Mouse (Mus musculus) kidney, postnatal 0 days (tissue): Measurements from ENCODE around the gene Fgfr2. TPM values are rescaled to one million over a fixed set of nuclear protein-coding genes. Genes with fewer than 3 reads are reported as not detected.

Experiments
- ATAC-seq: fragments of 200-750 bp; cut with Nextera tagmentation; replicated peaks from 2 replicates; pipeline ENCODE4 v1.8.0; 2017; ENCODE audit warnings: low read depth, moderate number of reproducible peaks, moderate TSS enrichment, moderate library complexity; ENCODE audit not compliant: low FRiP score
- DNase-seq: peaks from one replicate; pipeline ENCODE4 v3.0.0-alpha.2; 2016; ENCODE audit warnings: low spot score
- H3K27ac ChIP-seq: fragments of 300-500 bp; sonication (generic); 2 replicates; pipeline ENCODE4 v1.5.1; 2014; ENCODE audit warnings: mild to moderate bottlenecking
- H3K27me3 ChIP-seq: fragments of 300-500 bp; sonication (generic); 2 replicates; pipeline ENCODE4 v1.6.1; 2014; ENCODE audit warnings: low read length, mixed read lengths; ENCODE audit not compliant: insufficient read depth
- H3K36me3 ChIP-seq: fragments of 300-500 bp; sonication (generic); 2 replicates; pipeline ENCODE4 v1.6.1; 2014; ENCODE audit warnings: low read length, mixed read lengths; ENCODE audit not compliant: insufficient read depth
- H3K4me1 ChIP-seq: fragments of 300-500 bp; sonication (generic); replicated peaks from 2 replicates; pipeline ENCODE4 v1.6.1; 2014; ENCODE audit warnings: antibody characterized with exemption, low read length, mixed read lengths; ENCODE audit not compliant: insufficient read depth
- H3K4me2 ChIP-seq: fragments of 300-500 bp; sonication (generic); 2 replicates; pipeline ENCODE4 v1.6.1; 2014; ENCODE audit warnings: mild to moderate bottlenecking, low read length, moderate library complexity, mixed read lengths
- H3K4me3 ChIP-seq: fragments of 300-500 bp; sonication (generic); replicated peaks from 2 replicates; pipeline ENCODE4 v1.5.1; 2014; ENCODE audit warnings: low read depth, low read length
- H3K9ac ChIP-seq: fragments of 300-500 bp; sonication (generic); 2 replicates; pipeline ENCODE4 v1.6.1; 2014; ENCODE audit warnings: low read depth, low read length
- H3K9me3 ChIP-seq: fragments of 300-500 bp; sonication (generic); replicated peaks from 2 replicates; pipeline ENCODE4 v1.6.1; 2016; ENCODE audit warnings: low read length, inconsistent platforms, mixed read lengths
- CTCF ChIP-seq: IDR thresholded peaks from 2 replicates; pipeline ENCODE4 v1.5.1; 2016; ENCODE audit warnings: antibody characterized with exemption, low read depth, mild to moderate bottlenecking, moderate library complexity
- WGBS: fragments of 180-500 bp; shearing (Covaris S2); extraction: QIAGEN DNeasy Blood & Tissue Kit; methylation state at CpG from one replicate; pipeline ENCODE4 v1.1.7; 2014; 5-methylcytosine and 5-hydroxymethylcytosine counted together
- polyA plus RNA-seq: library from polyadenylated mRNA; unstranded; fragments of >200 nt; fragmentation: Nextera tagmentation; extraction: Ambion mirVana; gene quantifications from 2 replicates; pipeline ENCODE4 v1.2.1, GENCODE M21; 2015

Gene Fgfr2
- polyA plus RNA-seq, 1 experiment from 2014 or later, result 79.8 TPM

- Histone ChIP-seq H3K4me2 (no peak overlapping the region), H3K27me3 (no peaks in the 10 kb centered on the region), H3K4me1 (no peaks in the 10 kb centered on the region), H3K9me3 (no peaks in the 10 kb centered on the region), H3K27ac (no peak overlapping the region), H3K9ac (no peak overlapping the region), H3K36me3 (no peaks in the 10 kb centered on the region), H3K4me3 (no peak overlapping the region)
- no peak for ATAC-seq
- DNase-seq, result no peak
- TF ChIP-seq CTCF, result no peak
- 76% methylated on average over 8 of the region's 8 CpGs for WGBS
Measured at GRCm38 (mm10) chr7:132227075-132227640, 896.0 kb downstream of the Fgfr2 start.

GRCm38 (mm10) chr7:132226379-132227074, 896.6 kb downstream of the Fgfr2 start:
- WGBS, result 58% methylated on average over 6 of the region's 6 CpGs
- 0 out of 2 replicates have a peak, but pooled peaks have one; percentile 41 for ATAC-seq
- H3K27me3 ChIP-seq, result no peaks in the 10 kb centered on the region
- peak; percentile 96 for TF ChIP-seq CTCF
- no peaks in the 10 kb centered on the region for H3K4me1 ChIP-seq
- H3K4me3 ChIP-seq, result no peak overlapping the region
- DNase-seq, result peak; percentile 91
- H3K4me2 ChIP-seq, result no peak overlapping the region
- no peaks in the 10 kb centered on the region for H3K9me3 ChIP-seq
- H3K36me3 ChIP-seq, result no peaks in the 10 kb centered on the region
- no peak overlapping the region for H3K27ac ChIP-seq
- no peak overlapping the region for H3K9ac ChIP-seq

- H3K9me3 ChIP-seq, result no peaks in the 10 kb centered on the region
- no peak for TF ChIP-seq CTCF
- no peak overlapping the region for H3K4me3 ChIP-seq
- 48% methylated on average over 10 of the region's 10 CpGs for WGBS
- DNase-seq (peak; percentile 21), ATAC-seq (no peak)
- H3K9ac ChIP-seq, result no peak overlapping the region
- no peaks in the 10 kb centered on the region for H3K36me3 ChIP-seq
- no peaks in the 10 kb centered on the region for H3K27me3 ChIP-seq
- H3K27ac ChIP-seq, result no peak overlapping the region
- H3K4me1 ChIP-seq, result no peaks in the 10 kb centered on the region
- H3K4me2 ChIP-seq, result no peak overlapping the region
Measured at GRCm38 (mm10) chr7:132223452-132224141, 899.6 kb downstream of the Fgfr2 start.

GRCm38 (mm10) chr7:132214031-132214430, 909.1 kb downstream of the Fgfr2 start:
- DNase-seq, result no peak
- TF ChIP-seq CTCF, result no peak
- no peaks in the 10 kb centered on the region for H3K36me3 ChIP-seq
- H3K4me1 ChIP-seq, result no peaks in the 10 kb centered on the region
- H3K4me2 ChIP-seq, result no peak overlapping the region
- no peak overlapping the region for H3K9ac ChIP-seq
- no peaks in the 10 kb centered on the region for H3K9me3 ChIP-seq
- no peaks in the 10 kb centered on the region for H3K27me3 ChIP-seq
- no peak overlapping the region for H3K4me3 ChIP-seq
- WGBS, result 72% methylated on average over 10 of the region's 10 CpGs
- no peak for ATAC-seq
- no peak overlapping the region for H3K27ac ChIP-seq

GRCm38 (mm10) chr7:132213460-132213859, 909.7 kb downstream of the Fgfr2 start:
- Histone ChIP-seq H3K27ac (no peak overlapping the region), H3K4me2 (no peak overlapping the region), H3K9ac (no peak overlapping the region), H3K36me3 (no peaks in the 10 kb centered on the region), H3K4me3 (no peak overlapping the region), H3K27me3 (no peaks in the 10 kb centered on the region), H3K4me1 (no peaks in the 10 kb centered on the region), H3K9me3 (no peaks in the 10 kb centered on the region)
- DNase-seq (peak; percentile 76), ATAC-seq (0 out of 2 replicates have a peak, but pooled peaks have one; percentile 40)
- TF ChIP-seq CTCF, result peak; percentile 94
- WGBS, result 7% methylated on average over 8 of the region's 8 CpGs

GRCm38 (mm10) chr7:132211920-132212701, 911.0 kb downstream of the Fgfr2 start:
- H3K9ac ChIP-seq, result no peak overlapping the region
- no peak overlapping the region for H3K4me2 ChIP-seq
- H3K4me3 ChIP-seq, result no peak overlapping the region
- DNase-seq (no peak), ATAC-seq (no peak)
- no peaks in the 10 kb centered on the region for H3K36me3 ChIP-seq
- no peak overlapping the region for H3K27ac ChIP-seq
- H3K9me3 ChIP-seq, result no peaks in the 10 kb centered on the region
- H3K4me1 ChIP-seq, result no peaks in the 10 kb centered on the region
- WGBS, result 81% methylated on average over 6 of the region's 6 CpGs
- no peak for TF ChIP-seq CTCF
- no peaks in the 10 kb centered on the region for H3K27me3 ChIP-seq
